Mouse (Mus musculus): Measurements from ENCODE around the gene Mrgpre.

Mrgpre gene

GRCm38 (mm10) chr7:143738601-143739006 lies 45.7 kb downstream of the Mrgpre start:
- DNase-seq (ENCODE audit: low spot score in 2 of 2): peak; percentile 27 to 29

GRCm38 (mm10) chr7:143738194-143738593 lies 46.1 kb downstream of the Mrgpre start:
- no peak for DNase-seq (ENCODE audit: low spot score in 2 of 2)

DNA sequence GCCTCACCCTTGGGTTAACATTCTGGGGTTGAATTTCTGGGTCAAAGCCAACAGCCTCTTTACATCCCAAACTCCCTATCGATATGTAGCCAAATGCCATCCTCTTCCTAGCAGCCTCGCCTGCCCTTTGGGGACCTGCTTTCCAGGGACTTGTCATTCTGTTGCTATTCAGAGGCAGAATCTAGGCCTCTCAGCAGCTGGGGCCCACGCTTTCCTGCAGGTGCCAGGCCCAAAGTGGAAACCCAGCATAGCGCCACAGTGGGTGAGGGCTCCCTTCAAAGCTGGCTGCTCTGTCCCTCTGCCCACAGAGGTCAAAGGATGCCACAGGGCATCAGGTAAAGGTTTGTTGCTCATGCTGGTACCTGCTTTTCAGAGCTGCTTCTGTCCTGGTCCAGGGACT lies 50.6 kb downstream of the Mrgpre start:
- peak; percentile 37 to 49 for DNase-seq (ENCODE audit: low spot score in 2 of 2)

DNA sequence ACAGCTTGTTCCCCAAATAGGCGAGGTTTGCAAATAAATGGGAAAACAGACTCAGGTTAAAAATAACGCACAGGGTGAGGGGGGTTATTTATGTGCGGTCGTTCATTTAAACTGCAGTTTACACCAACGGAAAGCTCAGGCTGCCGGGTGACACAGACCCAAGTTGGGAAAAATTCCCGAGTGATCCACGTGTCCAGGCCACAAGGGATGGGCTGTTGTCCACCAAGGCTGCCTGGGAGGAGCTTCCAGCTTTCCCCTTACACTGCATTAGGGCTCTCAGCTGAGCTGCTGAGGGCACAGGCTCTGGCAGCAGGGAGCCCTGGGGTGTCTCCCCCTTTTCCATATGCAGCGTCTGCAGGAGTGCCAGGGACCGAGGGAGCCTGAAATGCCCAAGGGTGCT lies 54.4 kb downstream of the Mrgpre start:
- no peak for DNase-seq (ENCODE audit: low spot score in 2 of 2)

All from frontal cortex, postnatal 36 days (tissue).